Mouse (Mus musculus): ENCODE data around the gene Srp72. TPM values are rescaled to one million over a fixed set of nuclear protein-coding genes. Genes with fewer than 3 reads are reported as not detected.

Srp72 gene
- polyA plus RNA-seq, 1 experiment from 2014 or later: 47.1 TPM

GRCm38 (mm10) chr5:77044362-77044761, 69.9 kb downstream of the Srp72 start:
- H3K9me3 ChIP-seq (ENCODE audit: control insufficient read depth, low read length): no peaks in the 10 kb centered on the region
- H3K4me2 ChIP-seq (replicated peaks; ENCODE audit: low read depth): no peak overlapping the region
- WGBS: 65% methylated on average over 5 of the region's 5 CpGs
- H3K36me3 ChIP-seq (ENCODE audit: control insufficient read depth, insufficient read depth, low read length): no peaks in the 10 kb centered on the region
- no peak for TF ChIP-seq CTCF (IDR thresholded peaks at IDR 0.05; ENCODE audit: low read depth)
- no peak for TF ChIP-seq EP300 (optimal IDR thresholded peaks at IDR 0.05)
- no peak overlapping the region for H3K4me3 ChIP-seq (ENCODE audit: low read depth, low read length)
- no peak for ATAC-seq (ENCODE audit: low FRiP score, low TSS enrichment)
- no peaks in the 10 kb centered on the region for H3K27me3 ChIP-seq (ENCODE audit: control insufficient read depth, insufficient read depth, low read length)
- H3K4me1 ChIP-seq (replicated peaks; ENCODE audit: control insufficient read depth, insufficient read depth): no peaks in the 10 kb centered on the region
- no peak overlapping the region for H3K27ac ChIP-seq (replicated peaks)
- DNase-seq (ENCODE audit: low spot score): no peak
- H3K9ac ChIP-seq (ENCODE audit: low read length): no peak overlapping the region

Other genes starting within 250 kb of the Srp72 start
- 7.0 and 7.4 TPM in 2 replicates for gene Aasdh, start 69.2 kb upstream of the Srp72 start, polyA plus RNA-seq (2015; fragmentation: Nextera tagmentation; extraction: Ambion mirVana)
- 91.7 and 94.4 TPM in 2 replicates for gene Paics, start 23.4 kb upstream of the Srp72 start, polyA plus RNA-seq (2015; fragmentation: Nextera tagmentation; extraction: Ambion mirVana)
- 12.4 and 12.5 TPM in 2 replicates for gene Ppat, start 23.1 kb upstream of the Srp72 start, polyA plus RNA-seq (2015; fragmentation: Nextera tagmentation; extraction: Ambion mirVana)
- gene Arl9, start 29.4 kb downstream of the Srp72 start, polyA plus RNA-seq (2015; fragmentation: Nextera tagmentation; extraction: Ambion mirVana): not detected in 2 replicates
- gene Thegl, start 41.3 kb downstream of the Srp72 start, polyA plus RNA-seq (2015; fragmentation: Nextera tagmentation; extraction: Ambion mirVana): 0.08 TPM in 1 of 2 replicates, not detected in the other
- gene Hopx, start 140.4 kb downstream of the Srp72 start, polyA plus RNA-seq (2015; fragmentation: Nextera tagmentation; extraction: Ambion mirVana): 26.6 and 30.2 TPM in 2 replicates
- gene Spink2, start 236.8 kb downstream of the Srp72 start, polyA plus RNA-seq (2015; fragmentation: Nextera tagmentation; extraction: Ambion mirVana): 1.8 and 2.3 TPM in 2 replicates